ENCODE assay signal across 8 mouse cellular contexts in the genomic region with DNA sequence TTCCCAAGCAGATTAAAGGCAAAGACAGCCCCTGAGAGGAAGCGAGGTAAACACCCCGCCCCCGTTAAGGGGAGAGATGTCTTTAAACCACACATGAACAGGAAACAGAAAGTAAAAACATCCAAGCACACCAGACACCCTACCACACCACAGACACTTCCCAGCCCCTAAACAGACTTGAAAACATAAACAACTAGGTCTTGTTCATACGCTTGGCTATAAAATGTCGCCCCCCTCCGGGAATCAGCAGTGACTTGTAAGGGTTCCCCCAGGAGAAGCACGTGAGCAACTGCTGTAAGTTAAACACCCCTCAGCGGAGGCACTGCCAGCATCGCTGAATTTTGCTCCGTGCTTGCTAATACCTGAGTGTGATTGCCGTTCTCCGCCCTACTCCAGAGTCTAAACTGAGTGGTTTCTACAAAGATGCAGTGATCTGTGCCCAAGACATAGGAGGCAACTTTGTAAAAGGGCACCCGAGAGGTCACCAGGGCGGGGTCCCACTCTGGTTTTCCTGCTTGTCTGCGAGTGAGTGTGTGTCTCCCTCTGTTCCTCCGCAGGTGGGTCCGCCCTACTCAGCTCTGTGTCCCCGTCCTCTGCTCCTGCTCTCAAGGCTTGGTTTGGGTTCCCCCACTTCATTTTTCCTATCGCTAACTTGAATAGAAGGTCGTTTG. TPM values are rescaled to one million over a fixed set of nuclear protein-coding genes. Genes with fewer than 3 reads are reported as not detected.
A peak's percentile ranks its signal among the peaks of the same experiment; 100 is the strongest.
DNase-seq lines count a peak whose midpoint lies in the region; ATAC-seq lines count a peak whose summit lies in the region.

No protein-coding gene starts in this region.

- H3K27ac ChIP-seq in forebrain, embryonic 16.5 days (ENCODE audit: low read length), result no peak overlapping the region

- peak overlapping the region; percentile 38 for H3K9ac ChIP-seq in forebrain, embryonic 16.5 days (replicated peaks; ENCODE audit: low read depth, low read length)

- 1% methylated on average over 20 of the region's 20 CpGs for WGBS in forebrain, embryonic 16.5 days

- no peaks in the 10 kb centered on the region for H3K27me3 ChIP-seq in forebrain, embryonic 16.5 days (replicated peaks; ENCODE audit: control insufficient read depth, insufficient read depth, low read length)
- no peaks in the 10 kb centered on the region for H3K27me3 ChIP-seq in megakaryocyte, embryonic 14.5 days (replicated peaks)

- ATAC-seq in forebrain, embryonic 16.5 days, result peak; percentile 43; the same call in 1 of the 2 replicates
- peak; percentile 65 to 71 for ATAC-seq in hematopoietic stem cell, adult 5-6 weeks (replicated peaks in 1 of 2; ENCODE audit: insufficient read depth in 1 of 2, low FRiP score in 2 of 2, low TSS enrichment in 1 of 2, low read depth in 1 of 2, poor library complexity in 2 of 2, severe bottlenecking in 2 of 2)

- no peaks in the 10 kb centered on the region for H3K36me3 ChIP-seq in forebrain, embryonic 16.5 days (ENCODE audit: control insufficient read depth, insufficient read depth)
- H3K36me3 ChIP-seq in megakaryocyte, embryonic 14.5 days (replicated peaks; ENCODE audit: low read length), result no peaks in the 10 kb centered on the region

- peak; percentile 23 for DNase-seq in MN1 (ENCODE audit: low spot score)
- peak; percentile 73 for DNase-seq in brain, adult 2 months (ENCODE audit: low read depth, low spot score)
- DNase-seq in left cerebral cortex, postnatal 25 days (ENCODE audit: low spot score in 2 of 2), result peak; percentile 26 to 33
- peak; percentile 21 for DNase-seq in right cerebral cortex, postnatal 14 days
- peak; percentile 61 to 62 for DNase-seq in urinary bladder, postnatal 36 days (ENCODE audit: low spot score in 2 of 2)

- peak overlapping the region; percentile 36 for H3K4me3 ChIP-seq in forebrain, embryonic 16.5 days (replicated peaks; ENCODE audit: low read length)
- H3K4me3 ChIP-seq in megakaryocyte, embryonic 14.5 days (replicated peaks), result peak overlapping the region; percentile 95

- peak overlapping the region; percentile 54 for H3K4me2 ChIP-seq in forebrain, embryonic 16.5 days (ENCODE audit: low read length)

- intact Hi-C loops in left cerebral cortex, postnatal 25 days (cut with DNase I), result no loop called here

- H3K4me1 ChIP-seq in forebrain, embryonic 16.5 days (replicated peaks; ENCODE audit: control insufficient read depth, insufficient read depth, low read length), result peaks cover 13% of the 10 kb centered on the region
- H3K4me1 ChIP-seq in megakaryocyte, embryonic 14.5 days, result peaks cover 47% of the 10 kb centered on the region

- H3K9me3 ChIP-seq in forebrain, embryonic 16.5 days (ENCODE audit: control insufficient read depth, low read length), result no peaks in the 10 kb centered on the region
- no peaks in the 10 kb centered on the region for H3K9me3 ChIP-seq in megakaryocyte, embryonic 14.5 days

RNA-seq across cellular contexts. Expression of a gene that starts 8.2 kb away (rescaled TPM):
- 21.7 and 25.9 TPM in 2 replicates for polyA plus RNA-seq in forebrain, embryonic 16.5 days (2015; fragmentation: Nextera tagmentation; extraction: Ambion mirVana)
- total RNA-seq in hematopoietic stem cell, adult 5-6 weeks (2017), result 108 and 117 TPM in 2 replicates
- 10 to 100 TPM; 52.0 to 57.7 TPM for total RNA-seq in left cerebral cortex, postnatal 25 days (2021)
- 0.53 and 2.4 TPM in 2 replicates for polyA plus RNA-seq in megakaryocyte, embryonic 14.5 days (2012; ENCODE audit: insufficient read depth, low replicate concordance)

Comparison
In these comparisons a context has a peak if more than half of its experiments do, and no peak if none do; other contexts are left out.
1. DNase-seq: peak in every context shown above with its lines; median percentile 73 in brain, adult 2 months; 62 in urinary bladder, postnatal 36 days; 30 in left cerebral cortex, postnatal 25 days; 23 in MN1; 21 in right cerebral cortex, postnatal 14 days.